Comparison of ENCODE assay signal across 18 mouse cellular contexts in genomic region chr5:3974896-3975295, GRCm38 (mm10). TPM values are rescaled to one million over a fixed set of nuclear protein-coding genes. Genes with fewer than 3 reads are reported as not detected.
A peak's percentile ranks its signal among the peaks of the same experiment; 100 is the strongest.
DNase-seq lines count a peak whose midpoint lies in the region; TF ChIP-seq lines count a peak whose summit lies in the region.
"Had no signal": no experiment of that assay in that cellular context is flagged by ENCODE, and none has a peak within 500 bp of the region (broad histone marks: within the 10 kb centered on the region; RNA-seq: fewer than 3 reads in every experiment).

No protein-coding gene starts in this region.

- peak; percentile 18 for DNase-seq in adrenal gland, postnatal 10 days
- DNase-seq in adrenal gland, postnatal 25 days = no peak
- DNase-seq in gastrocnemius, adult 2 months = no peak
- DNase-seq in gastrocnemius, postnatal 25 days = no peak
- DNase-seq in kidney, adult 9 months = peak; percentile 80
- no peak for DNase-seq in kidney, postnatal 14 days
- DNase-seq: cerebellum, adult 11 months; cerebellum, adult 18-20 months; cerebellum, adult 8-10 months; cerebellum, adult 9-11 months; cerebellum, postnatal 14 days; cerebellum, postnatal 36 days; embryo, embryonic 11 days had no signal

- intact Hi-C loops in gastrocnemius, adult 2 months (cut with DNase I) = no loop called here

- peak overlapping the region; percentile 59; the same call in 1 of the 2 replicates for H3K27ac ChIP-seq in gastrocnemius, adult 2 months
- H3K27ac ChIP-seq: embryonic facial prominence, embryonic 13.5 days; embryonic facial prominence, embryonic 15.5 days; forebrain, embryonic 10.5 days; forebrain, embryonic 12.5 days had no signal

- TF ChIP-seq CTCF in gastrocnemius, adult 2 months (IDR thresholded peaks at IDR 0.05) = no peak

- H3K4me3 ChIP-seq in gastrocnemius, adult 2 months = no peak overlapping the region
- H3K4me3 ChIP-seq: embryonic facial prominence, embryonic 13.5 days; embryonic facial prominence, embryonic 15.5 days; erythroblast, embryonic 14.5 days; forebrain, embryonic 10.5 days; forebrain, embryonic 12.5 days had no signal

RNA-seq across cellular contexts. Expression of gene Akap9, which starts 47.0 kb away (rescaled TPM):
- total RNA-seq in adrenal gland, postnatal 10 days (2021) = 10 to 100 TPM; 54.8 to 75.8 TPM
- total RNA-seq in adrenal gland, postnatal 25 days (2021) = 86.3 and 113 TPM in 2 replicates
- total RNA-seq in gastrocnemius, adult 2 months (2021) = 10 to 100 TPM; 50.2 to 51.8 TPM
- total RNA-seq in gastrocnemius, postnatal 25 days (2021) = 10 to 100 TPM; 37.2 to 45.0 TPM

Comparison
In these comparisons a context has a peak if more than half of its experiments do, and no peak if none do; other contexts are left out.
1. DNase-seq: peak in adrenal gland, postnatal 10 days (single experiment) and kidney, adult 9 months (single experiment); none in adrenal gland, postnatal 25 days (single experiment), gastrocnemius, adult 2 months (single experiment), gastrocnemius, postnatal 25 days (single experiment) and kidney, postnatal 14 days (single experiment).